Mouse (Mus musculus): ENCODE data around the gene Incenp. TPM values are rescaled to one million over a fixed set of nuclear protein-coding genes. Genes with fewer than 3 reads are reported as not detected.
"Not testable (repeated sequence)": the region's sequence is repeated elsewhere in the genome, so short reads cannot be mapped to it uniquely, and the experiment has no call there.

The Incenp gene
- polyA plus RNA-seq, 1 experiment from 2014 or later = 169 TPM

- H3K27ac ChIP-seq (replicated peaks) = no peak overlapping the region
- no peak for DNase-seq (ENCODE audit: low spot score)
- no peaks in the 10 kb centered on the region for H3K9me3 ChIP-seq
- no peak overlapping the region for H3K4me3 ChIP-seq
- no peaks in the 10 kb centered on the region for H3K36me3 ChIP-seq (replicated peaks)
- H3K27me3 ChIP-seq (replicated peaks; ENCODE audit: low read depth, poor library complexity, severe bottlenecking) = no peaks in the 10 kb centered on the region
- H3K4me1 ChIP-seq = no peaks in the 10 kb centered on the region
- WGBS = 82% methylated on average over 5 of the region's 5 CpGs
Observed at GRCm38 (mm10) chr19:9913784-9914183, 14.4 kb upstream of the Incenp start.

DNA sequence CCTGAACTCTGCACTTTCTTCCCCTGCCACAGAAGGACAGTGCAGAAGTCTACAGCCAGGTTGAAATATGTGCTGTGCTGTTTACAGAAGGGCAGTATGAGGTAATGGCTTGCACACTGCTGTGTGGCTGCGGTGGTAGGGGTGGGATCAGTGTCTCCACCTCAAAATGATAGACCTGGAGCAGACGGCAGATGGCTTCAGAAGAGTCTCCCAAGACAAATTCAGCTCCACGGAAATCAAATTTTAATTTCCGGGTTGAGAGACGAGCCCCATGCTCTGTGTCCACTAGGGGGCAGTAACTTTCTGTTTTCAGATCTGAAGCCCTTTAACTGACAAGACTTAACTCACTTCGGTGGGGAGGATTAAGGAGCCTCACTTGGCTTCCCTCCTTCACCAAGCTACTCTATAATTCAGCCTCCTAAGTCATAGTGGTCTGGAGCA is 12.0 kb upstream of the Incenp start:
- Histone ChIP-seq H3K9me3 (no peaks in the 10 kb centered on the region), H3K4me1 (no peaks in the 10 kb centered on the region), H3K4me3 (peak overlapping the region; percentile 22; the same call in 1 of the 2 replicates), H3K27me3 (replicated peaks; ENCODE audit: low read depth, poor library complexity, severe bottlenecking) (no peaks in the 10 kb centered on the region), H3K27ac (replicated peaks) (no peak overlapping the region; the same call in 1 of the 2 replicates), H3K36me3 (replicated peaks) (no peaks in the 10 kb centered on the region)
- DNase-seq (ENCODE audit: low spot score) = peak; percentile 57
- 19% methylated on average over 6 of the region's 6 CpGs for WGBS

DNA sequence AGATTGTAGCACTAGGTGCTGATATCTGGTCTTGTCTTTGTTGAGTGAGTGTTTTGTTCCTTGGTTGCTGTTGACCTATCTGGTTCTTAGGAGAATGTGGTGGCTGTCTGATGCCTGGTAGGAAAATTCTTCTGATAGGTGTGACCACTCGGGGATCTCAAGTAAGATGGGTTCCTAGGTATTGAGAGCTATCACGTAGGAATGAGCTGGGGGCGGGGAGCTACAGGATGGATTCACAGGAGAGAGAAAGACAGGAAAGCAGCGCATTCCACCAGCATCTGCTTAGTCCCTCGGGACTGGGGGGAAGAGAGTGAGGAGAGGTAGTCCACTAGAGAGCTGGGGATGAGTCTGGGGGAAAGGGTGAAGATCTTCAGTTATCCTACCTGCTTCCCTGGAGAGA is 10.0 kb upstream of the Incenp start:
- no peak overlapping the region for H3K27ac ChIP-seq (replicated peaks)
- 80% methylated on average over 5 of the region's 5 CpGs for WGBS
- no peak overlapping the region for H3K4me3 ChIP-seq
- DNase-seq (ENCODE audit: low spot score) = no peak
- no peaks in the 10 kb centered on the region for H3K36me3 ChIP-seq (replicated peaks)
- no peaks in the 10 kb centered on the region for H3K4me1 ChIP-seq
- no peaks in the 10 kb centered on the region for H3K27me3 ChIP-seq (replicated peaks; ENCODE audit: low read depth, poor library complexity, severe bottlenecking)
- H3K9me3 ChIP-seq = no peaks in the 10 kb centered on the region

GRCm38 (mm10) chr19:9900696-9901095 is 1.3 kb upstream of the Incenp start:
- Histone ChIP-seq H3K4me3 (peak overlapping the region; percentile 92; the same call in 1 of the 2 replicates), H3K36me3 (replicated peaks) (peaks cover 15% of the 10 kb centered on the region), H3K4me1 (peaks cover 27% of the 10 kb centered on the region)
- not testable (repeated sequence) for H3K27ac ChIP-seq (replicated peaks); DNase-seq (ENCODE audit: low spot score); H3K9me3 ChIP-seq; H3K27me3 ChIP-seq (replicated peaks; ENCODE audit: low read depth, poor library complexity, severe bottlenecking)
- WGBS = 89% methylated on average over 2 of the region's 2 CpGs

DNA sequence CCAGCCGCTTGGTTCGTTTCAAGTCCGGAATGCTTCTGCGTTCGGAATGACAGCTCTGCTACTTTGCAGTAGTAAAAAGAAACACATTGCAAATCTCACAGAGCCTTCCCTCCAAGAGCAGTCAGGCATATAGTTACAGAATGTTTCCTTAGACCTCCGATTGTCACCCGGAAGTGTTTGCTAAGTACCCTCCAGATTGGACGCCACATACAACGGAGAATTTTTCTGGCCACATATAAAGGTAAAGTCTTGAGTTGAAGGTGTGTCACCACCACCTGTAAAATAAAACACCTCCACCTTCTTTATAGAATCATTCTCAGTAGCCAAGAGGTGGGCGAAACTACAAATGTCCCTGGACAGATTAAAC is 412 bp upstream of the Incenp start:
- WGBS = 9% methylated on average over 10 of the region's 10 CpGs

GRCm38 (mm10) chr19:9898339-9899066 is 848 bp downstream of the Incenp start:
- H3K4me3 ChIP-seq = peak overlapping the region; percentile 92
- no peaks in the 10 kb centered on the region for H3K9me3 ChIP-seq
- no peaks in the 10 kb centered on the region for H3K27me3 ChIP-seq (replicated peaks; ENCODE audit: low read depth, poor library complexity, severe bottlenecking)
- peaks cover 37% of the 10 kb centered on the region for H3K36me3 ChIP-seq (replicated peaks)
- peaks cover 27% of the 10 kb centered on the region for H3K4me1 ChIP-seq
- 12% methylated on average over 17 of the region's 17 CpGs for WGBS
- DNase-seq (ENCODE audit: low spot score) = no peak
- H3K27ac ChIP-seq (replicated peaks) = peak overlapping the region; percentile 92

More for the DNA sequence above, 412 bp upstream of the Incenp start:
- H3K27ac ChIP-seq (replicated peaks) = peak overlapping the region; percentile 92
- peaks cover 27% of the 10 kb centered on the region for H3K4me1 ChIP-seq
- H3K27me3 ChIP-seq (replicated peaks; ENCODE audit: low read depth, poor library complexity, severe bottlenecking) = no peaks in the 10 kb centered on the region
- no peak for DNase-seq (ENCODE audit: low spot score)
- no peaks in the 10 kb centered on the region for H3K9me3 ChIP-seq
- H3K36me3 ChIP-seq (replicated peaks) = peaks cover 24% of the 10 kb centered on the region
- peak overlapping the region; percentile 92 for H3K4me3 ChIP-seq

- Histone ChIP-seq H3K27ac (replicated peaks) (no peak overlapping the region), H3K27me3 (replicated peaks; ENCODE audit: low read depth, poor library complexity, severe bottlenecking) (no peaks in the 10 kb centered on the region), H3K9me3 (no peaks in the 10 kb centered on the region), H3K4me3 (no peak overlapping the region), H3K36me3 (replicated peaks) (peaks cover 61% of the 10 kb centered on the region), H3K4me1 (peaks cover 27% of the 10 kb centered on the region)
- DNase-seq (ENCODE audit: low spot score) = no peak
- WGBS = 79% methylated on average over 5 of the region's 5 CpGs
Observed at GRCm38 (mm10) chr19:9896067-9896466, 3.3 kb downstream of the Incenp start.

DNA sequence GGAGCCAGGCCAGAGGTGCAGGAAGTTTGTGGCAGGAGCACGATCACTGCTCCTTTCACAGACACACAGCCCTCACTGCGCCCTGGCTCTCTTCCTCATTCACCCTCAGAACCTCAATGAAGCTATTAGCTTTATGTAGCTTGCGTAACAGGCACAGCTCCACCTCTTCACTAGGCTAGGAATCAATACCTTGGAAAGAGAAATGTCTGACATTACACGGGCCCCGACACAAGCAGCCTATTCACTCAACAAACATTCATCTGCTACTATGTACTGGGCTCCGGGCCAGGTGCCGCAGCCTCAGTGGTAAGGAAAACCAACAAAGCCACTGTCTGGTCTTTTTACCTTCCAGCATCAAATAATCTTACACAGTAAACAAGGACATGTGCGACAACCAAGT is 12.6 kb downstream of the Incenp start:
- Histone ChIP-seq H3K36me3 (replicated peaks) (peaks cover 100% of the 10 kb centered on the region), H3K9me3 (no peaks in the 10 kb centered on the region), H3K4me3 (no peak overlapping the region), H3K27me3 (replicated peaks; ENCODE audit: low read depth, poor library complexity, severe bottlenecking) (no peaks in the 10 kb centered on the region), H3K27ac (replicated peaks) (no peak overlapping the region), H3K4me1 (no peaks in the 10 kb centered on the region)
- DNase-seq (ENCODE audit: low spot score) = no peak
- 95% methylated on average over 8 of the region's 8 CpGs for whole genome bisulfite sequencing

DNA sequence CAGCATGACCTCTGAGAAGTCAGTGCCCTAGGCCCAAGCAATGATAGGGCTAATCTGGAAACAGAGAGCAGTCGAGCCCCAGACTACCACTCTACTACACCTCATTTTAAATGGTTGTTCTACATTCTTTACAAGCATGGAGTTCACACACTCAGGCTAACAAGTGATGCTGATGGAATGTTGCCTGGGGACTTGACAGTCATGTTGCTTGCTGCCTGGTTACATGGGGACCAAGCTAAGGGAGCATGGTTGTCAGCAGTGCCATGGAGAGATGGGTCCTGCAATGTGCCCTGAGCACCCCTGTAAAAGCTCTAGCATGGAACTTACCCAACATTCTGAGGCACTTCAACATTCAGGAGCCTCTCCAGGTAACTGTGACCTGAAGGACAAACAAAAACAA is 13.0 kb downstream of the Incenp start:
- DNase-seq (ENCODE audit: low spot score) = no peak
- Histone ChIP-seq H3K4me3 (no peak overlapping the region), H3K27ac (replicated peaks) (no peak overlapping the region), H3K9me3 (no peaks in the 10 kb centered on the region), H3K36me3 (replicated peaks) (peaks cover 100% of the 10 kb centered on the region), H3K4me1 (no peaks in the 10 kb centered on the region), H3K27me3 (replicated peaks; ENCODE audit: low read depth, poor library complexity, severe bottlenecking) (no peaks in the 10 kb centered on the region)
- WGBS = 81% methylated on average over 1 of the region's 1 CpGs

DNA sequence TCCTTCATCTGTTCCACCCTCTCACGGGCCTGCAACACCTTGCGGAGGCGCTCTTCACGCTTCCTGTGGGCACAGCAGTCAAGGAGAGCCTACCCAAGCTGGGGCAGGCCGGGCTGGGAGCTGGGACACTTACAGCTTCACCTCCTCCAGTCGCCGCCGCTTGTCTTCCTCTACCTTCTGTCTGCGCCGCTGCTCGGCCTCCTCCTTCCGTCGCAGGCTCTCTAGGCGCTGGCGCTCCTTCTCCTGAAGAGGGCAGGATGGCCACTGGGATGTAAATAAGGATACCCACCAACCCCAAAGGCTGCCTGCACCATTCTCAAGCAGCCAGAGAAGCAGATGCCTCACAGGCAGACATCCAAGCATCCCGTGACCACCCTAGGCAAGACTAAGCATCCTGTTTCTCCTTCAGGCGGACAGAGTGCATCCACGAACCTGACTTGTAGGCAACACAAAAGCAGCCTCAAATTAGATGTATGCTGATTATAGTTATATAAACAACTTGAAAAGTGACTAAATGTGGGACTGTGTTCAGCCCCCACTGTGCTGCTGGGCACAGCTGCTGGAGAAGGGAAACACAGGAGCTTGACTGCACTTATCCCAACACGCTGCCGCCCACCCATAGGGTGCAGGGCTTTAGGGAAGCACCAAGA is 21.0 kb downstream of the Incenp start:
- peaks cover 100% of the 10 kb centered on the region for H3K36me3 ChIP-seq (replicated peaks)
- no peaks in the 10 kb centered on the region for H3K9me3 ChIP-seq
- H3K27me3 ChIP-seq (replicated peaks; ENCODE audit: low read depth, poor library complexity, severe bottlenecking) = no peaks in the 10 kb centered on the region
- H3K4me3 ChIP-seq = no peak overlapping the region
- no peak overlapping the region for H3K27ac ChIP-seq (replicated peaks)
- WGBS = 96% methylated on average over 20 of the region's 20 CpGs
- DNase-seq (ENCODE audit: low spot score) = no peak
- no peaks in the 10 kb centered on the region for H3K4me1 ChIP-seq

DNA sequence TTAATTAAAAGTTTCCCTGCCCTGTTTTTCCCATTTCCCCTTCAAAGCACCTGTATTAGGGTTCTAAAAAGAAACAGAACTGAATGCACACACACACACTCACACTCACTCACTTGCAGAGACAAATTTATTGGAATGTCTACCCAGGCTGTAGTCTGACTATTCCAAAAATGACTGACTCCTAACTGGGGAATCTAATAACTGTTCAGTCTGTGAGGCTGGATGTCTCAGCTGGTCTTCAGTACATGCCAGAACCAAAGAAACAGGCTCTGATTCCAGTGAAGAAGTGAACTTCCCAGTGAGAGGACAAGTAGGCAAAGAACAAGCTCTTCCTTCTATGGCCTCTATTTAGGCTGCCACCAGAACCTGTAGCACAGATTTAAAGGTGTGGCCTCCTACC is 33.9 kb downstream of the Incenp start:
- no peak overlapping the region for H3K27ac ChIP-seq (replicated peaks)
- peaks cover 27% of the 10 kb centered on the region for H3K36me3 ChIP-seq (replicated peaks)
- H3K9me3 ChIP-seq = no peaks in the 10 kb centered on the region
- H3K27me3 ChIP-seq (replicated peaks; ENCODE audit: low read depth, poor library complexity, severe bottlenecking) = no peaks in the 10 kb centered on the region
- DNase-seq (ENCODE audit: low spot score) = no peak
- no peak overlapping the region for H3K4me3 ChIP-seq
- H3K4me1 ChIP-seq = no peaks in the 10 kb centered on the region

GRCm38 (mm10) chr19:9864856-9865255 is 34.5 kb downstream of the Incenp start:
- Histone ChIP-seq H3K4me1 (no peaks in the 10 kb centered on the region), H3K9me3 (no peaks in the 10 kb centered on the region), H3K27ac (replicated peaks) (no peak overlapping the region), H3K36me3 (replicated peaks) (peaks cover 21% of the 10 kb centered on the region), H3K27me3 (replicated peaks; ENCODE audit: low read depth, poor library complexity, severe bottlenecking) (no peaks in the 10 kb centered on the region), H3K4me3 (no peak overlapping the region)
- no peak for DNase-seq (ENCODE audit: low spot score)
- WGBS = 92% methylated on average over 1 of the region's 1 CpGs

DNA sequence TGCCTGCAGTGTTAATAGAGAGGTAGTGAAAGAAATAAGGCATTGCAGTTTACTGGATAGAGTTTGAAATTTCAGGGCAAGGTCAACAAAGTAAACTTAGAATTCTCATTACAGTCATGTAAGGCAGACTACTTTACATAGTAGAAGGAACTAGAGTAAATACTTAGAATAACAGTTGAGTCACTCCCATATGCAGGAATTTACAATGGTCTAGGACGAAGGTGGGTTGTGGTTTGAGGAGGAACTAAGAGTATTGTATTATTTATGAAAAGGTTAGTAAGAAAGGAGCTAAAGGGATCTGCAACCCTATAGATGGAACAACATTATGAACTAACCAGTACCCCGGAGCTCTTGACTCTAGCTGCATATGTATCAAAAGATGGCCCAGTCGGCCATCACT is 38.5 kb downstream of the Incenp start:
- WGBS = 94% methylated on average over 3 of the region's 3 CpGs
- H3K27me3 ChIP-seq (replicated peaks; ENCODE audit: low read depth, poor library complexity, severe bottlenecking); H3K9me3 ChIP-seq; H3K36me3 ChIP-seq (replicated peaks); H3K4me1 ChIP-seq; DNase-seq (ENCODE audit: low spot score); H3K4me3 ChIP-seq; H3K27ac ChIP-seq (replicated peaks): not testable (repeated sequence)

Measured in embryonic facial prominence, embryonic 10.5 days (tissue).